Mouse (Mus musculus): ENCODE data around the gene Cby3.

Cby3 gene

GRCm38 (mm10) chr11:50388217-50388929, 34.1 kb downstream of the Cby3 start:
- in situ Hi-C loops (cut with MseI, MboI), result no loop called here

- in situ Hi-C loops (cut with MseI, MboI), result no loop called here
Observed at GRCm38 (mm10) chr11:50389011-50389410, 34.7 kb downstream of the Cby3 start.

DNA sequence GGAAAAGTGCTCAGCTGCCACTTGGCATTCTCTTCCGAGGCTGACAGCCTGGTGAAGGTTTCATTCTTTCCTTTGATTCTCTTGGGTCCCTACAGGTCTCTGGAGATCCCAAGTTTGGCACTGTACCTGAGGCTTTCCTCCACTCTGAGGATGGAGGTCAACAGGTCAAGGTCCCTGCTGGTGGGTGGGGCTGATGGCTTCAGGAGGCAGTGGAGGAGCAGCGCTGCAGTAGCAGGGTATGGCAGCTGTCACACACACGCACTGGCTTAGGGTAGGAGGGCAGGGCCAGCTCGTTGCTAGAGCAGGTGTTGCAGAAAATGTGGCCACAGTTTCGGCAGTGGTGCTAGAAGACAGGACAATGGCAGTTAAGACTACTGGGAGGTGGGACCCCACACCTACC, 35.4 kb downstream of the Cby3 start:
- in situ Hi-C loops (cut with MseI, MboI), result no loop called here

GRCm38 (mm10) chr11:50391272-50391960, 37.2 kb downstream of the Cby3 start:
- in situ Hi-C loops (cut with MseI, MboI), result no loop called here

GRCm38 (mm10) chr11:50393306-50393705, 39.0 kb downstream of the Cby3 start:
- in situ Hi-C loops (cut with MseI, MboI), result no loop called here

- in situ Hi-C loops (cut with MseI, MboI), result no loop called here
Observed at GRCm38 (mm10) chr11:50394731-50395130, 40.5 kb downstream of the Cby3 start.

- in situ Hi-C loops (cut with MseI, MboI), result no loop called here
Observed at GRCm38 (mm10) chr11:50396766-50397307, 42.6 kb downstream of the Cby3 start.

DNA sequence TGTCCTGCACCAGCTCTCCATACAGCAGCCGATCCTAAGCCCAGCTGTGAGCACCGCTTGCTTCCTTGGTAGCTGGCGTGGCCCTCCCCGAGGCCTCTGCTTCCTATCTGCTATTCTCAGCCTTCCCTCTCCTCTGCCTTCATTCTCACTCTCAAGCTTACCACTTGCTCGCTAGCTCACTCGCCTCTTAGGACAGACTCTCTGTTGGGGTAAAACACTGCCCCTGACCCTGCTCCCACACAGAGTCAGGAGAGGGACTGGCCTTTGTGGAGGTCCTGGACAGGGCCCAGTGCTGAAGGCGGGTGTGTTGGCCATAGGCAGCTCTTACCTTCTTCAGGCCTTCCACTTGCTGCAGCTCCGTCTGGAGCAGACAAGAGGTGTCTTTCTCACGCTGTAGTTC, 43.1 kb downstream of the Cby3 start:
- in situ Hi-C loops (cut with MseI, MboI), result no loop called here

DNA sequence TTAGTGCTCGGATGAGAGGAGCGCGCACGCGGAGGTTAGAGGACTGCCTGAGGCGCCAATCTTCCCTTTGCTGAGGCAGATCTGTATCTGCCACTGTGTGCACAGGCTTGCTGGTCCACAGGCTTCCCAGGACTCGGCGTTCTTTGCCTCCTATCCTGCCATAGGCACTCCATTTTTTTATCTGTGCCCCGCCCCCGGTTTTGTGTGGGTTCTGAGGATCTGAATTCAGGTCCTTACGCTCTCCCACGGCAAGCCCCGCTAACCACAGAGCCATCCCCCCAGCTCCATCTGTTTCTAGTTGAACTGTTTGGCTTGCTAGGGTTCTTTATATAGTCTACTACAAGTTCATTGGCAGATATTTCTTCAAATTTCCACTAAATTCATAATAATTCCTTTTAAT, 44.5 kb downstream of the Cby3 start:
- in situ Hi-C loops (cut with MseI, MboI), result no loop called here

DNA sequence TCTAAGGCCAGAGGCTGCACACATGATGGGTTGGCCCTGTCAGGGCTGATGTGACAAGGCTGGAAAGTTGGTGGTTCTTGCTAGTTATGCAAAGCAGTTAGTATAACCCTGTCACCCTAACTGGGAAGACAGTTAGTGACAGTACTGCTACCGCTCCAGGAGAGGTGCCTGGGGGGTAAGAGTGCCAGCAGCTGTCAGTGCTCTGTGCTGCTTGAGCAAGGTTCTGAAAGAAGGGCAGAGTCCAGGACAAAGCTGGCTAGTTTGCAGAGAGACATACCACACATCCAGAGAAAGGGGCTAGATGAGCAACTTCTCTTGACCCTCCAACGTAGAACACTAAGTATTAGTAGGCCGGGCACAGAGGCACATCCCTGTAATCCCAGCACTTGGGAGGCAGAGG, 48.2 kb downstream of the Cby3 start:
- in situ Hi-C loops (cut with MseI, MboI), result no loop called here

DNA sequence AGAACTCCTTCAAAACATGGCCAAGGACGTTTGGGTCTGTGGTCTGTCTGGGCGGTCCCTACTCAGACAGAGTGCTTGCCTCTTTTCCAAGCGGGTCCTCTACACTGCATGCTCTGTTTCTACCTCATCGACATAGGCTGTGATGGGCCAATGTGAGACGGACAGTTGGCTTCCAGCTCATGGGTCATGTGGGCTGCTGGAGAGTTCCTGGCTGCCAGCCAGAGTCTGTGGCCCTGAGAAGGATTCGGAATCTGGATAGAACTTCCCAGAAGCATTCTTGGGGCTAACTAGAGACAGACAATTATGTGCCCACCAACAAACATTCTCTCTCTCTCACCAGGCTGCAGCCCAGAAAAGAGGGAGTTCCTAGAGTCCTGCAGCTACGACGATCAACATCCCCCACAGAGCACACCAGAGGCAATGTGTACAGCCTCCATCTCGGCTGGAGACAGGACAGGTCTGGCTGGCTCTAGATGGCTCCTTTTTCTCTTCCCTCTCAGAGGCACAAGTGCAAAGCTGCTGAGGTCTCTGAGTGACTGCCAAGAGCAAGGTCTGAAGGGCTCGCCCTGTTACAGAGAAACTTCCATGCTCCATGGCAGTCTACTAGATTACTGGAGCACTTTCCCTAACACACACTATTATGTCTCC, 49.2 kb downstream of the Cby3 start:
- in situ Hi-C loops (cut with MseI, MboI), result no loop called here

DNA sequence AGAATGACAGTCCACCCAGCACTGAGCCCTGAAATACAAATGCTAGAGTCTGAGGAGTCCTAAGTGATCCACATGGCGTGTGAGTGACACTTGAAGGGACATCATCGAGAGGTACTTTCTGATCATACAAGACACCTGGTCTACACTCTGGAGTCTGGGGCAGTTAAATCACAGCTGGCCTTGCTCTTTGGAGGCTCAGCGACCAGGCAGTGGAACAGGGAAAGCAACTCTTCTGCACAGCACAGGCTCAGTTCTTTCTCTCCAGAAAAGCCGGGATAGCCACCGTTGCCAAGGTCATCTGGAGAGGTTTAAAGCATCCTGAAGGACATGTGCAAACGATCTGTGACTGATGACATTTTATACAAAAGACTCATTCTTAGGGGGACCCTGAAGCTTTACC, 53.0 kb downstream of the Cby3 start:
- in situ Hi-C loops (cut with MseI, MboI), result no loop called here

All from mouse trophoblast stem cell (cell line).